Mouse (Mus musculus) right cerebral cortex, postnatal 36 days (tissue): ENCODE measurements at regions not wholly inside any gene's neighbourhood (a gene's known extent, or its start where the extent isn't known, plus 50 kb on each side); places are given as distances from the start of the nearest gene placed in this dataset.
"Not testable (repeated sequence)": the region's sequence is repeated elsewhere in the genome, so short reads cannot be mapped to it uniquely, and the experiment has no call there.

Source experiments
- DNase-seq, 2 experiments: peaks; one replicate each; pipeline ENCODE4 v3.0.0; 2022; ENCODE audit warnings: low spot score in 2 of 2, mixed read lengths in 1 of 2

GRCm38 (mm10) chr8:12451857-12452256, 56.8 kb downstream of the Sox1 start:
- no peak for DNase-seq

- DNase-seq = not testable (repeated sequence)
Measured at GRCm38 (mm10) chr8:12455376-12455775, 60.3 kb downstream of the Sox1 start.

GRCm38 (mm10) chr8:12456326-12456725, 61.2 kb downstream of the Sox1 start:
- no peak for DNase-seq

- DNase-seq = no peak
Measured at GRCm38 (mm10) chr8:12457015-12457414, 61.9 kb downstream of the Sox1 start.

- DNase-seq = no peak
Measured at GRCm38 (mm10) chr8:12466845-12467244, 71.8 kb downstream of the Sox1 start.

- DNase-seq = no peak
Measured at GRCm38 (mm10) chr8:12467386-12468326, 72.6 kb downstream of the Sox1 start.

- DNase-seq = no peak
Measured at GRCm38 (mm10) chr8:12477449-12478401, 82.6 kb downstream of the Sox1 start.

GRCm38 (mm10) chr8:12481918-12482317, 86.8 kb downstream of the Sox1 start:
- DNase-seq = no peak

- no peak for DNase-seq
Measured at GRCm38 (mm10) chr8:12483551-12483950, 88.5 kb downstream of the Sox1 start.

GRCm38 (mm10) chr8:12485326-12485725, 87.5 kb upstream of the Spaca7 start:
- DNase-seq = no peak

- DNase-seq = peak; percentile 55
Measured at GRCm38 (mm10) chr8:12486331-12487061, 86.3 kb upstream of the Spaca7 start.

GRCm38 (mm10) chr8:12487201-12487600, 85.6 kb upstream of the Spaca7 start:
- DNase-seq = no peak

- no peak for DNase-seq
Measured at GRCm38 (mm10) chr8:12489194-12489593, 83.6 kb upstream of the Spaca7 start.

GRCm38 (mm10) chr8:12491472-12491871, 81.4 kb upstream of the Spaca7 start:
- DNase-seq = no peak

- no peak for DNase-seq
Measured at GRCm38 (mm10) chr8:12492461-12492860, 80.4 kb upstream of the Spaca7 start.

GRCm38 (mm10) chr8:12494559-12494958, 78.3 kb upstream of the Spaca7 start:
- DNase-seq = no peak

GRCm38 (mm10) chr8:12497420-12497819, 75.4 kb upstream of the Spaca7 start:
- DNase-seq = no peak

GRCm38 (mm10) chr8:12499658-12500057, 73.2 kb upstream of the Spaca7 start:
- no peak for DNase-seq

GRCm38 (mm10) chr8:12500291-12500690, 72.5 kb upstream of the Spaca7 start:
- no peak for DNase-seq

- no peak for DNase-seq
Measured at GRCm38 (mm10) chr8:12501824-12502223, 71.0 kb upstream of the Spaca7 start.

- no peak for DNase-seq
Measured at GRCm38 (mm10) chr8:12502321-12502775, 70.5 kb upstream of the Spaca7 start.

GRCm38 (mm10) chr8:12502856-12503255, 70.0 kb upstream of the Spaca7 start:
- no peak for DNase-seq
